ENCODE assay signal across 8 mouse cellular contexts in genomic region chr6:35254136-35254904, GRCm38 (mm10). TPM values are rescaled to one million over a fixed set of nuclear protein-coding genes. Genes with fewer than 3 reads are reported as not detected.
DNase-seq lines count a peak whose midpoint lies in the region; ATAC-seq lines count a peak whose summit lies in the region.

No protein-coding gene starts in this region.

- H3K27ac ChIP-seq in heart, embryonic 14.5 days (replicated peaks in 1 of 2; ENCODE audit: control insufficient read depth in 1 of 2, insufficient read depth in 1 of 2, low read depth in 2 of 2, low read length in 2 of 2): peak overlapping the region; percentile 47 to 55
- H3K27ac ChIP-seq in embryonic facial prominence, embryonic 12.5 days: peak overlapping the region; percentile 4
- H3K27ac ChIP-seq in intestine, embryonic 16.5 days (ENCODE audit: low read length): no peak overlapping the region
- H3K27ac ChIP-seq in neural tube, embryonic 12.5 days: no peak overlapping the region

- intact Hi-C loops in heart, postnatal 14 days (cut with DNase I): loop anchor here (5.0 to 10.0 kb wide), 2 partner anchors 313 to 1790 kb away; no protein-coding TSS in a partner anchor

- no peaks in the 10 kb centered on the region for H3K27me3 ChIP-seq in heart, embryonic 14.5 days (ENCODE audit: control insufficient read depth, insufficient read depth, low read length)
- H3K27me3 ChIP-seq in embryonic facial prominence, embryonic 12.5 days: no peaks in the 10 kb centered on the region
- H3K27me3 ChIP-seq in intestine, embryonic 16.5 days (replicated peaks; ENCODE audit: control insufficient read depth, insufficient read depth, low read length): no peaks in the 10 kb centered on the region
- no peaks in the 10 kb centered on the region for H3K27me3 ChIP-seq in neural tube, embryonic 12.5 days (replicated peaks)

- no peak for DNase-seq in heart, postnatal 14 days
- DNase-seq in urinary bladder, postnatal 36 days (ENCODE audit: low spot score in 2 of 2): no peak
- no peak for DNase-seq in frontal cortex, postnatal 10 days (ENCODE audit: low spot score in 2 of 2)
- DNase-seq in urinary bladder, postnatal 14 days (ENCODE audit: low spot score): no peak

- peaks cover 28 to 57% of the 10 kb centered on the region in 2 experiments for H3K4me1 ChIP-seq in heart, embryonic 14.5 days (ENCODE audit: control insufficient read depth in 2 of 2, insufficient read depth in 2 of 2, low read length in 2 of 2)
- peaks cover 37% of the 10 kb centered on the region for H3K4me1 ChIP-seq in embryonic facial prominence, embryonic 12.5 days
- peaks cover 28% of the 10 kb centered on the region for H3K4me1 ChIP-seq in intestine, embryonic 16.5 days (ENCODE audit: control insufficient read depth, insufficient read depth, low read length)
- H3K4me1 ChIP-seq in neural tube, embryonic 12.5 days: peaks cover 22% of the 10 kb centered on the region

- H3K9ac ChIP-seq in heart, embryonic 14.5 days (ENCODE audit: low read length): peak overlapping the region; percentile 44
- H3K9ac ChIP-seq in embryonic facial prominence, embryonic 12.5 days: peak overlapping the region; percentile 11
- H3K9ac ChIP-seq in intestine, embryonic 16.5 days (ENCODE audit: low read depth, low read length): peak overlapping the region; percentile 89
- 0 out of 2 replicates have a peak overlapping the region, but pooled peaks have one; percentile 21 for H3K9ac ChIP-seq in neural tube, embryonic 12.5 days

- 20% methylated on average over 9 of the region's 9 CpGs for WGBS in heart, embryonic 14.5 days
- WGBS in embryonic facial prominence, embryonic 12.5 days: 51% methylated on average over 9 of the region's 9 CpGs
- WGBS in intestine, embryonic 16.5 days: 37% methylated on average over 9 of the region's 9 CpGs
- whole genome bisulfite sequencing in neural tube, embryonic 12.5 days: 65% methylated on average over 9 of the region's 9 CpGs

- peak overlapping the region; percentile 85 for H3K4me2 ChIP-seq in heart, embryonic 14.5 days (ENCODE audit: low read length)
- peak overlapping the region; percentile 72 for H3K4me2 ChIP-seq in embryonic facial prominence, embryonic 12.5 days (replicated peaks)
- H3K4me2 ChIP-seq in intestine, embryonic 16.5 days (ENCODE audit: low read depth, low read length): peak overlapping the region; percentile 53
- peak overlapping the region; percentile 75 for H3K4me2 ChIP-seq in neural tube, embryonic 12.5 days (replicated peaks)

- no peaks in the 10 kb centered on the region for H3K9me3 ChIP-seq in heart, embryonic 14.5 days (ENCODE audit: control insufficient read depth, low read length)
- no peaks in the 10 kb centered on the region for H3K9me3 ChIP-seq in embryonic facial prominence, embryonic 12.5 days
- no peaks in the 10 kb centered on the region for H3K9me3 ChIP-seq in intestine, embryonic 16.5 days (ENCODE audit: control insufficient read depth, low read length)
- H3K9me3 ChIP-seq in neural tube, embryonic 12.5 days: no peaks in the 10 kb centered on the region

- no peaks in the 10 kb centered on the region for H3K36me3 ChIP-seq in heart, embryonic 14.5 days (ENCODE audit: control insufficient read depth, insufficient read depth, low read length)
- H3K36me3 ChIP-seq in embryonic facial prominence, embryonic 12.5 days: no peaks in the 10 kb centered on the region
- H3K36me3 ChIP-seq in intestine, embryonic 16.5 days (ENCODE audit: control insufficient read depth, insufficient read depth, low read length): no peaks in the 10 kb centered on the region
- H3K36me3 ChIP-seq in neural tube, embryonic 12.5 days: no peaks in the 10 kb centered on the region

- ATAC-seq in heart, embryonic 14.5 days (ENCODE audit: insufficient number of reproducible peaks, insufficient read depth, low FRiP score, low read depth): no peak
- ATAC-seq in embryonic facial prominence, embryonic 12.5 days (ENCODE audit: insufficient number of reproducible peaks, insufficient read depth, low FRiP score, low TSS enrichment): no peak
- ATAC-seq in intestine, embryonic 16.5 days: peak; percentile 39
- ATAC-seq in neural tube, embryonic 12.5 days (ENCODE audit: low FRiP score, low read depth): no peak

- H3K4me3 ChIP-seq in heart, embryonic 14.5 days (ENCODE audit: control insufficient read depth in 1 of 2, insufficient read depth in 1 of 2, low read depth in 1 of 2, low read length in 2 of 2): peak overlapping the region; percentile 23 to 82
- H3K4me3 ChIP-seq in embryonic facial prominence, embryonic 12.5 days: peak overlapping the region; percentile 80
- H3K4me3 ChIP-seq in intestine, embryonic 16.5 days (ENCODE audit: low read length): peak overlapping the region; percentile 87
- H3K4me3 ChIP-seq in neural tube, embryonic 12.5 days: peak overlapping the region; percentile 7

RNA-seq across cellular contexts. Expression of gene Slc13a4, which starts 53.6 kb away (rescaled TPM):
- polyA plus RNA-seq in heart, embryonic 14.5 days (2014; fragmentation: Nextera tagmentation; extraction: Ambion mirVana): 1.1 and 1.3 TPM in 2 replicates
- under 1 TPM; 0.17 to 0.33 TPM for total RNA-seq in heart, postnatal 14 days (2021)
- polyA plus RNA-seq in embryonic facial prominence, embryonic 12.5 days (2016; fragmentation: Nextera tagmentation; extraction: Ambion mirVana): 0.57 and 0.59 TPM in 2 replicates
- polyA plus RNA-seq in intestine, embryonic 16.5 days (2015; fragmentation: Nextera tagmentation; extraction: Ambion mirVana): 0.27 and 0.43 TPM in 2 replicates
- 0.34 and 0.38 TPM in 2 replicates for polyA plus RNA-seq in neural tube, embryonic 12.5 days (2016; fragmentation: Nextera tagmentation; extraction: Ambion mirVana)

Comparison
In these comparisons a context has a peak if more than half of its experiments do, and no peak if none do; other contexts are left out.
1. H3K27ac ChIP-seq: peak in heart, embryonic 14.5 days (2 of 2) and embryonic facial prominence, embryonic 12.5 days (single experiment); none in intestine, embryonic 16.5 days (single experiment) and neural tube, embryonic 12.5 days (single experiment).
2. H3K4me3 ChIP-seq: peak in every context shown above with its lines; median percentile 87 in intestine, embryonic 16.5 days; 80 in embryonic facial prominence, embryonic 12.5 days; 52 in heart, embryonic 14.5 days; 7 in neural tube, embryonic 12.5 days.
3. H3K9ac ChIP-seq: peak in every context shown above with its lines; median percentile 89 in intestine, embryonic 16.5 days; 44 in heart, embryonic 14.5 days; 21 in neural tube, embryonic 12.5 days; 11 in embryonic facial prominence, embryonic 12.5 days.
4. Peak in every context shown above with its lines, with median percentiles within 50 percentile points of each other: H3K4me2 ChIP-seq.